Mouse (Mus musculus): Measurements from ENCODE around the gene Etl4. TPM values are rescaled to one million over a fixed set of nuclear protein-coding genes. Genes with fewer than 3 reads are reported as not detected.

Gene Etl4
- 14.3 and 15.3 TPM in 2 replicates for polyA plus RNA-seq (2014; fragmentation: Nextera tagmentation; extraction: Ambion mirVana)

GRCm38 (mm10) chr2:19909171-19909899 is at the start of gene Etl4:
Etl4 (plus strand) TSS chr2:19909780.
- peaks cover 18% of the 10 kb centered on the region for H3K27me3 ChIP-seq (ENCODE audit: control insufficient read depth, insufficient read depth, low read length)
- peak; percentile 96 for ATAC-seq (ENCODE audit: low FRiP score)
- peak; percentile 97 for DNase-seq (ENCODE audit: low spot score, missing footprints)
- H3K4me2 ChIP-seq, result peak within 1 kb of the TSS; percentile 97
- H3K27ac ChIP-seq (ENCODE audit: low read depth, low read length), result no peak within 1 kb of the TSS
- under 1% methylated on average over 37 of the region's 37 CpGs for WGBS
- no peaks in the 10 kb centered on the region for H3K36me3 ChIP-seq (ENCODE audit: control insufficient read depth, insufficient read depth, low read length)
- peak within 1 kb of the TSS; percentile 20 for H3K9ac ChIP-seq (ENCODE audit: low read length)
- peak within 1 kb of the TSS; percentile 54 for H3K4me3 ChIP-seq (ENCODE audit: low read depth, low read length)
- no peaks in the 10 kb centered on the region for H3K9me3 ChIP-seq (ENCODE audit: control insufficient read depth, low read length)
- 0 out of 2 replicates have a peak, but pooled peaks cover 2% of the 10 kb centered on the region for H3K4me1 ChIP-seq (ENCODE audit: control insufficient read depth, insufficient read depth, low read length)

- no peak for ATAC-seq (ENCODE audit: low FRiP score)
- H3K27ac ChIP-seq (ENCODE audit: low read depth, low read length), result no peak overlapping the region
Measured at GRCm38 (mm10) chr2:19869167-19869566, 40.4 kb upstream of the Etl4 start.

GRCm38 (mm10) chr2:19871881-19872280 is 37.7 kb upstream of the Etl4 start:
- H3K4me2 ChIP-seq, result no peak overlapping the region
- no peak overlapping the region for H3K4me3 ChIP-seq (ENCODE audit: low read depth, low read length)
- H3K4me1 ChIP-seq (ENCODE audit: control insufficient read depth, insufficient read depth, low read length), result no peaks in the 10 kb centered on the region
- H3K9ac ChIP-seq (ENCODE audit: low read length), result no peak overlapping the region
- H3K27ac ChIP-seq (ENCODE audit: low read depth, low read length), result no peak overlapping the region
- H3K36me3 ChIP-seq (ENCODE audit: control insufficient read depth, insufficient read depth, low read length), result no peaks in the 10 kb centered on the region
- no peaks in the 10 kb centered on the region for H3K27me3 ChIP-seq (ENCODE audit: control insufficient read depth, insufficient read depth, low read length)
- ATAC-seq (ENCODE audit: low FRiP score) (no peak), DNase-seq (ENCODE audit: low spot score, missing footprints) (no peak)
- 91% methylated on average over 1 of the region's 1 CpGs for WGBS
- H3K9me3 ChIP-seq (ENCODE audit: control insufficient read depth, low read length), result no peaks in the 10 kb centered on the region

More at GRCm38 (mm10) chr2:19869167-19869566, 40.4 kb upstream of the Etl4 start:
- H3K4me2 ChIP-seq, result no peak overlapping the region
- no peak overlapping the region for H3K4me3 ChIP-seq (ENCODE audit: low read depth, low read length)
- no peaks in the 10 kb centered on the region for H3K4me1 ChIP-seq (ENCODE audit: control insufficient read depth, insufficient read depth, low read length)
- H3K9ac ChIP-seq (ENCODE audit: low read length), result no peak overlapping the region
- DNase-seq (ENCODE audit: low spot score, missing footprints), result no peak
- H3K27me3 ChIP-seq (ENCODE audit: control insufficient read depth, insufficient read depth, low read length), result no peaks in the 10 kb centered on the region
- H3K36me3 ChIP-seq (ENCODE audit: control insufficient read depth, insufficient read depth, low read length), result no peaks in the 10 kb centered on the region
- no peaks in the 10 kb centered on the region for H3K9me3 ChIP-seq (ENCODE audit: control insufficient read depth, low read length)

- Histone ChIP-seq H3K4me2 (no peak overlapping the region), H3K9ac (ENCODE audit: low read length) (no peak overlapping the region), H3K27ac (ENCODE audit: low read depth, low read length) (no peak overlapping the region), H3K4me1 (ENCODE audit: control insufficient read depth, insufficient read depth, low read length) (no peaks in the 10 kb centered on the region), H3K36me3 (ENCODE audit: control insufficient read depth, insufficient read depth, low read length) (no peaks in the 10 kb centered on the region), H3K4me3 (ENCODE audit: low read depth, low read length) (no peak overlapping the region), H3K9me3 (ENCODE audit: control insufficient read depth, low read length) (no peaks in the 10 kb centered on the region), H3K27me3 (ENCODE audit: control insufficient read depth, insufficient read depth, low read length) (no peaks in the 10 kb centered on the region)
- DNase-seq (ENCODE audit: low spot score, missing footprints), result no peak
- no peak for ATAC-seq (ENCODE audit: low FRiP score)
- WGBS, result 44% methylated on average over 4 of the region's 4 CpGs
Measured at GRCm38 (mm10) chr2:19890875-19891274, 18.7 kb upstream of the Etl4 start.

GRCm38 (mm10) chr2:19909900-19910780 is 560 bp downstream of the Etl4 start:
- Histone ChIP-seq H3K4me2 (peak overlapping the region; percentile 97), H3K36me3 (ENCODE audit: control insufficient read depth, insufficient read depth, low read length) (no peaks in the 10 kb centered on the region), H3K27me3 (ENCODE audit: control insufficient read depth, insufficient read depth, low read length) (peaks cover 18% of the 10 kb centered on the region), H3K27ac (ENCODE audit: low read depth, low read length) (no peak overlapping the region), H3K4me1 (ENCODE audit: control insufficient read depth, insufficient read depth, low read length) (0 out of 2 replicates have a peak, but pooled peaks cover 2% of the 10 kb centered on the region), H3K4me3 (ENCODE audit: low read depth, low read length) (peak overlapping the region; percentile 54), H3K9me3 (ENCODE audit: control insufficient read depth, low read length) (no peaks in the 10 kb centered on the region), H3K9ac (ENCODE audit: low read length) (peak overlapping the region; percentile 20)
- DNase-seq (ENCODE audit: low spot score, missing footprints) (peak; percentile 93), ATAC-seq (ENCODE audit: low FRiP score) (peak; percentile 81)
- WGBS, result under 1% methylated on average over 30 of the region's 31 CpGs

- peak; percentile 88 for DNase-seq (ENCODE audit: low spot score, missing footprints)
- H3K9me3 ChIP-seq (ENCODE audit: control insufficient read depth, low read length), result no peaks in the 10 kb centered on the region
- H3K27me3 ChIP-seq (ENCODE audit: control insufficient read depth, insufficient read depth, low read length), result peaks cover 18% of the 10 kb centered on the region
- no peak overlapping the region for H3K4me2 ChIP-seq
- no peaks in the 10 kb centered on the region for H3K36me3 ChIP-seq (ENCODE audit: control insufficient read depth, insufficient read depth, low read length)
- H3K9ac ChIP-seq (ENCODE audit: low read length), result no peak overlapping the region
- no peak for ATAC-seq (ENCODE audit: low FRiP score)
- H3K4me1 ChIP-seq (ENCODE audit: control insufficient read depth, insufficient read depth, low read length), result 0 out of 2 replicates have a peak, but pooled peaks cover 2% of the 10 kb centered on the region
- no peak overlapping the region for H3K4me3 ChIP-seq (ENCODE audit: low read depth, low read length)
- no peak overlapping the region for H3K27ac ChIP-seq (ENCODE audit: low read depth, low read length)
- WGBS, result 6% methylated on average over 8 of the region's 8 CpGs
Measured at GRCm38 (mm10) chr2:19910781-19911175, 1.2 kb downstream of the Etl4 start.

GRCm38 (mm10) chr2:19919190-19919589 is 9.6 kb downstream of the Etl4 start:
- DNase-seq (ENCODE audit: low spot score, missing footprints) (peak; percentile 90), ATAC-seq (ENCODE audit: low FRiP score) (peak; percentile 67)
- Histone ChIP-seq H3K27ac (ENCODE audit: low read depth, low read length) (no peak overlapping the region), H3K4me3 (ENCODE audit: low read depth, low read length) (no peak overlapping the region), H3K4me2 (no peak overlapping the region), H3K27me3 (ENCODE audit: control insufficient read depth, insufficient read depth, low read length) (no peaks in the 10 kb centered on the region), H3K4me1 (ENCODE audit: control insufficient read depth, insufficient read depth, low read length) (no peaks in the 10 kb centered on the region), H3K36me3 (ENCODE audit: control insufficient read depth, insufficient read depth, low read length) (no peaks in the 10 kb centered on the region), H3K9me3 (ENCODE audit: control insufficient read depth, low read length) (no peaks in the 10 kb centered on the region), H3K9ac (ENCODE audit: low read length) (no peak overlapping the region)
- 23% methylated on average over 6 of the region's 6 CpGs for WGBS

- Histone ChIP-seq H3K9me3 (ENCODE audit: control insufficient read depth, low read length) (no peaks in the 10 kb centered on the region), H3K4me2 (no peak overlapping the region), H3K4me3 (ENCODE audit: low read depth, low read length) (no peak overlapping the region), H3K9ac (ENCODE audit: low read length) (no peak overlapping the region), H3K36me3 (ENCODE audit: control insufficient read depth, insufficient read depth, low read length) (no peaks in the 10 kb centered on the region), H3K27ac (ENCODE audit: low read depth, low read length) (no peak overlapping the region), H3K4me1 (ENCODE audit: control insufficient read depth, insufficient read depth, low read length) (no peaks in the 10 kb centered on the region), H3K27me3 (ENCODE audit: control insufficient read depth, insufficient read depth, low read length) (no peaks in the 10 kb centered on the region)
- WGBS, result 86% methylated on average over 1 of the region's 1 CpGs
- no peak for DNase-seq (ENCODE audit: low spot score, missing footprints)
- no peak for ATAC-seq (ENCODE audit: low FRiP score)
Measured at GRCm38 (mm10) chr2:19930009-19930408, 20.4 kb downstream of the Etl4 start.

- 91% methylated on average over 1 of the region's 1 CpGs for WGBS
- H3K9ac ChIP-seq (ENCODE audit: low read length), result no peak overlapping the region
- no peaks in the 10 kb centered on the region for H3K4me1 ChIP-seq (ENCODE audit: control insufficient read depth, insufficient read depth, low read length)
- no peaks in the 10 kb centered on the region for H3K9me3 ChIP-seq (ENCODE audit: control insufficient read depth, low read length)
- H3K36me3 ChIP-seq (ENCODE audit: control insufficient read depth, insufficient read depth, low read length), result no peaks in the 10 kb centered on the region
- no peak for ATAC-seq (ENCODE audit: low FRiP score)
- no peaks in the 10 kb centered on the region for H3K27me3 ChIP-seq (ENCODE audit: control insufficient read depth, insufficient read depth, low read length)
- H3K4me3 ChIP-seq (ENCODE audit: low read depth, low read length), result no peak overlapping the region
- H3K4me2 ChIP-seq, result no peak overlapping the region
- no peak for DNase-seq (ENCODE audit: low spot score, missing footprints)
- no peak overlapping the region for H3K27ac ChIP-seq (ENCODE audit: low read depth, low read length)
Measured at GRCm38 (mm10) chr2:19933836-19934235, 24.3 kb downstream of the Etl4 start.
